Mouse (Mus musculus): ENCODE measurements around the gene Eif4e3. TPM values are rescaled to one million over a fixed set of nuclear protein-coding genes. Genes with fewer than 3 reads are reported as not detected.

The Eif4e3 gene
- total RNA-seq, 2 experiments from 2014 or later: 13.9 to 16.0 TPM

GRCm38 (mm10) chr6:99665457-99666317 is 884 bp downstream of the Eif4e3 start:
- no peak for DNase-seq
- intact Hi-C loops (cut with DNase I): no loop called here

- DNase-seq: no peak
- intact Hi-C loops (cut with DNase I): no loop called here
Measured at GRCm38 (mm10) chr6:99663232-99663631, 3.3 kb downstream of the Eif4e3 start.

- no peak for DNase-seq
- intact Hi-C loops (cut with DNase I): no loop called here
Measured at GRCm38 (mm10) chr6:99660443-99660842, 6.1 kb downstream of the Eif4e3 start.

GRCm38 (mm10) chr6:99658586-99658985 is 8.0 kb downstream of the Eif4e3 start:
- intact Hi-C loops (cut with DNase I): loop anchor here (10.0 kb wide), 1 partner anchor 986 kb away; no protein-coding TSS in a partner anchor

GRCm38 (mm10) chr6:99656088-99656487 is 10.5 kb downstream of the Eif4e3 start:
- intact Hi-C loops (cut with DNase I): loop anchor here (10.0 kb wide), 1 partner anchor 989 kb away; no protein-coding TSS in a partner anchor
- no peak for DNase-seq

More at GRCm38 (mm10) chr6:99658586-99658985, 8.0 kb downstream of the Eif4e3 start:
- DNase-seq: no peak

GRCm38 (mm10) chr6:99655488-99655887 is 11.1 kb downstream of the Eif4e3 start:
- intact Hi-C loops (cut with DNase I): loop anchor here (10.0 kb wide), 1 partner anchor 989 kb away; no protein-coding TSS in a partner anchor
- no peak for DNase-seq

- intact Hi-C loops (cut with DNase I): loop anchor here (10.0 kb wide), 1 partner anchor 990 kb away; no protein-coding TSS in a partner anchor
Measured at GRCm38 (mm10) chr6:99654343-99654742, 12.2 kb downstream of the Eif4e3 start.

GRCm38 (mm10) chr6:99652341-99652740 is 14.2 kb downstream of the Eif4e3 start:
- intact Hi-C loops (cut with DNase I): loop anchor here (10.0 kb wide), 1 partner anchor 992 kb away; no protein-coding TSS in a partner anchor
- DNase-seq: no peak

More at GRCm38 (mm10) chr6:99654343-99654742, 12.2 kb downstream of the Eif4e3 start:
- DNase-seq: no peak

GRCm38 (mm10) chr6:99649307-99649706 is 17.3 kb downstream of the Eif4e3 start:
- no peak for DNase-seq
- intact Hi-C loops (cut with DNase I): no loop called here

- intact Hi-C loops (cut with DNase I): no loop called here
- DNase-seq: no peak
Measured at GRCm38 (mm10) chr6:99646344-99646743, 20.2 kb downstream of the Eif4e3 start.

- DNase-seq: no peak
- intact Hi-C loops (cut with DNase I): no loop called here
Measured at GRCm38 (mm10) chr6:99644876-99645275, 21.7 kb downstream of the Eif4e3 start.

GRCm38 (mm10) chr6:99644386-99644785 is 22.2 kb downstream of the Eif4e3 start:
- intact Hi-C loops (cut with DNase I): no loop called here
- no peak for DNase-seq

GRCm38 (mm10) chr6:99643439-99644199 is 23.0 kb downstream of the Eif4e3 start:
- intact Hi-C loops (cut with DNase I): no loop called here

GRCm38 (mm10) chr6:99637456-99637855 is 29.1 kb downstream of the Eif4e3 start:
- no peak for DNase-seq
- intact Hi-C loops (cut with DNase I): no loop called here

More at GRCm38 (mm10) chr6:99643439-99644199, 23.0 kb downstream of the Eif4e3 start:
- no peak for DNase-seq

GRCm38 (mm10) chr6:99636801-99637200 is 29.8 kb downstream of the Eif4e3 start:
- DNase-seq: no peak

GRCm38 (mm10) chr6:99636121-99636520 is 30.4 kb downstream of the Eif4e3 start:
- DNase-seq: no peak
- intact Hi-C loops (cut with DNase I): no loop called here

More at GRCm38 (mm10) chr6:99636801-99637200, 29.8 kb downstream of the Eif4e3 start:
- intact Hi-C loops (cut with DNase I): no loop called here

GRCm38 (mm10) chr6:99632121-99632980 is 34.2 kb downstream of the Eif4e3 start:
- intact Hi-C loops (cut with DNase I): no loop called here
- no peak for DNase-seq

GRCm38 (mm10) chr6:99631637-99632036 is 34.9 kb downstream of the Eif4e3 start:
- intact Hi-C loops (cut with DNase I): no loop called here
- no peak for DNase-seq

GRCm38 (mm10) chr6:99629726-99630458 is 36.7 kb downstream of the Eif4e3 start:
- intact Hi-C loops (cut with DNase I): no loop called here
- no peak for DNase-seq

Data from left cerebral cortex, postnatal 4 days (tissue).